Mouse (Mus musculus) forebrain, embryonic 14.5 days (tissue): ENCODE measurements at regions not wholly inside any gene's neighbourhood (a gene's known extent, or its start where the extent isn't known, plus 50 kb on each side); places are given as distances from the start of the nearest gene placed in this dataset.

Source experiments
- ATAC-seq: fragments of 200-750 bp; cut with Nextera tagmentation; 2 replicates; pipeline ENCODE4 v1.8.0; 2017; ENCODE audit warnings: mild to moderate bottlenecking, moderate library complexity
- DNase-seq: peaks from one replicate; pipeline ENCODE4 v3.0.0-alpha.2; 2015; ENCODE audit warnings: low spot score
- H3K27ac ChIP-seq: fragments of 300-500 bp; sonication (generic); 2 replicates; pipeline ENCODE4 v1.5.1; 2014; ENCODE audit warnings: low read depth, mild to moderate bottlenecking, control low read depth, low read length, moderate library complexity
- H3K27me3 ChIP-seq: fragments of 300-500 bp; sonication (generic); replicated peaks from 2 replicates; pipeline ENCODE4 v1.6.1; 2014; ENCODE audit warnings: low read length, control low read depth, mixed read lengths; ENCODE audit not compliant: control insufficient read depth, insufficient read depth
- H3K36me3 ChIP-seq: fragments of 300-500 bp; sonication (generic); 2 replicates; pipeline ENCODE4 v1.6.1; 2014; ENCODE audit warnings: low read length, control low read depth; ENCODE audit not compliant: control insufficient read depth, insufficient read depth
- H3K4me1 ChIP-seq: fragments of 300-500 bp; sonication (generic); 2 replicates; pipeline ENCODE4 v1.6.1; 2014; ENCODE audit warnings: antibody characterized with exemption, low read length, control low read depth; ENCODE audit not compliant: control insufficient read depth, insufficient read depth
- H3K4me2 ChIP-seq: fragments of 300-500 bp; sonication (generic); 2 replicates; pipeline ENCODE4 v1.6.1; 2014; ENCODE audit warnings: mild to moderate bottlenecking, control low read depth, low read length
- H3K4me3 ChIP-seq: fragments of 300-500 bp; sonication (generic); 2 replicates; pipeline ENCODE4 v1.5.1; 2014; ENCODE audit warnings: low read depth, low read length, control low read depth
- H3K9ac ChIP-seq: fragments of 300-500 bp; sonication (generic); 2 replicates; pipeline ENCODE4 v1.6.1; 2014; ENCODE audit warnings: mild to moderate bottlenecking, low read length, control low read depth, moderate library complexity
- H3K9me3 ChIP-seq: fragments of 300-500 bp; sonication (generic); replicated peaks from 2 replicates; pipeline ENCODE4 v1.6.1; 2016; ENCODE audit warnings: low read length, control low read depth, mixed read lengths; ENCODE audit not compliant: control insufficient read depth
- WGBS: fragments of 180-500 bp; shearing (Covaris S2); extraction: QIAGEN DNeasy Blood & Tissue Kit; methylation state at CpG from one replicate; pipeline ENCODE4 v1.1.7; 2014; 5-methylcytosine and 5-hydroxymethylcytosine counted together

DNA sequence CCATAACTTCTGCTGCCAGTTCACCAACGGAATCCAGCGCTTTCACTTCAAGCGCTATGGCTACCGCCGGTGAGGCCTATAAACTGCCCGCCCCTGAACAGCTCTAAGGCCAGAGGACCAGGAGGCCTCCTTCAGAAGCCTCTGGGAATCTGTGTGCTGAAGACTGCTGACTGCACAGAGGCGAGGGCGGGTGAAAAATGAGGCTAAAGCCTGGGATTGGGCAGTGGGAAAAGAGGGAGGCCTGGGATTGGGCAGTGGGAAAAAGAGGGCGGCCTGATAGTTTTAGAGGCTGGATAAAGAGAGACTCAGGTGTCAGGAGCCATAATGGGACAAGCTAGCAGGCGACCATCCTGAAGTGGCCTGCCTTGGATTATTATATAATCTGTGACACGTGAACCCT, 80.8 kb downstream of the Plekhb2 start:
- ATAC-seq, result no peak
- Histone ChIP-seq H3K4me1 (no peaks in the 10 kb centered on the region), H3K27ac (no peak overlapping the region), H3K27me3 (no peaks in the 10 kb centered on the region), H3K4me2 (no peak overlapping the region), H3K36me3 (no peaks in the 10 kb centered on the region), H3K9me3 (peaks cover 4% of the 10 kb centered on the region; the same call in 1 of the 2 replicates), H3K9ac (no peak overlapping the region), H3K4me3 (no peak overlapping the region)
- no peak for DNase-seq
- WGBS, result 91% methylated on average over 11 of the region's 11 CpGs

DNA sequence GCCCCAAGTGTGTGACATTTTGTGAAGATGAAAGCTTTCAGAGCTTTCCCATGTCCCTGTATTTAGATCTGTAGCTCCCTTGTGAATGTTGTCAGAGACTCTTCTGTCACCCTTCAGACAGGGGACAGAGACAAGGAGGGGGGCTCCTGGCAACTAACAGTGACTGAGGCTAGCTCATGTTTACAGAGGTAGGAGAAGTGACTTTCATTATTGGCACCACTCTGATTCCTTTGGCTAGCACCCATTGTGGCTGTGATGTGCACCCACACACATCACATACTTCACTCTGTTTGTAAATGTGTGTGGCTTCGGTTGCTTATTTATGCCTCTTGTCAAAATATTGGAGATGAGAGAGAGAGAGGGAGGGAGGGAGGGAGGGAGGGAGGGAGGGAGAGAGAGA, 93.4 kb downstream of the Plekhb2 start:
- no peak for ATAC-seq
- WGBS, result 77% methylated on average over 1 of the region's 1 CpGs

DNA sequence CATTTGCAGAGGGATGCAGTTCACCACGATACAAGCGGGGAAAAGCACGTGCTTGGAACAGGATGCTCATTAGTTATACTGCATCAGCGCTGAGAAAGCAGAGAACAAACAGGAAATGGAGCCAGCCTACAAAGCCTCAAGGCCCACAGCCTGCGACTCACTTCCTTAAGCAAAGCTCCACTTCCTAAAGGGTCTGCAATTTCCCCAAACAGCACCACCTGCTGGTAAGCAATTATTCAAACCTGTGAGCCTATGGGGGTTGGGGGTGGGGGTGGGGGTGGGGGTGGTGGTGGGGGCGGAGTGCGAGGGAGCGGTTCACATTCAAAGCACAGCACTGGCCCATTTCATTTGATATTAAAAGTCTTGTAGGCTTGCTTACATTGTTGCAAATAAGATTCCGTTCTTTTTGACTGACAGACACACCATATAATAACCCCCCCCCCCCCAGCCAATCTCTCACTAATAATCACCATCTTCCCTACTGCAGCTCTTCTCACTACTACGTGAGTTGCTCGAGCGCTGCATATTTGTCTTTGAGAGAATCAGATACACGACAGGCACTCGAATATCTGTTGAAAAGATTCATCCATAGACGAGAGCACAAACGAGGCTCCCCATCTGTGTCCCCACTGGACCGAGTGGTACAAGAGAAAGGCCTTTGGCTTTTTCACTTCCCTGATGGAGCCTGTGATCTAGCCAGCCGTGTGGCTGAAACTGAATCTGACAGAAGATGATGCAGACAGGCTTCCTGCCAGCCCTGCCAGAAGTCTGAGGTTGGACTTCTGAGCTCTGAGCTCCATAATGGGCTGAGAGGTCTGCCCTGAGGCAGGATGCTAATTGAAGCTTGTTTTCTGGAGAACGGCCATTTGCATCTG, 112.1 kb downstream of the Plekhb2 start:
- 69% methylated on average over 19 of the region's 19 CpGs for WGBS
- Histone ChIP-seq H3K4me2 (no peak overlapping the region), H3K4me1 (no peaks in the 10 kb centered on the region), H3K9ac (no peak overlapping the region), H3K27ac (peak overlapping the region; percentile 21; the same call in 1 of the 2 replicates), H3K9me3 (no peaks in the 10 kb centered on the region), H3K27me3 (no peaks in the 10 kb centered on the region), H3K36me3 (no peaks in the 10 kb centered on the region), H3K4me3 (no peak overlapping the region)
- 0 out of 2 replicates have a peak, but pooled peaks have one; percentile 34 for ATAC-seq
- peak; percentile 39 for DNase-seq

More for the DNA sequence above, 93.4 kb downstream of the Plekhb2 start:
- DNase-seq, result no peak
- no peak overlapping the region for H3K4me2 ChIP-seq
- H3K9ac ChIP-seq, result no peak overlapping the region
- no peaks in the 10 kb centered on the region for H3K27me3 ChIP-seq
- H3K4me3 ChIP-seq, result no peak overlapping the region
- H3K4me1 ChIP-seq, result no peaks in the 10 kb centered on the region
- H3K27ac ChIP-seq, result no peak overlapping the region
- H3K9me3 ChIP-seq, result no peaks in the 10 kb centered on the region
- H3K36me3 ChIP-seq, result no peaks in the 10 kb centered on the region

- no peaks in the 10 kb centered on the region for H3K9me3 ChIP-seq
- no peak overlapping the region for H3K4me3 ChIP-seq
- H3K27me3 ChIP-seq, result no peaks in the 10 kb centered on the region
- peak; percentile 37; the same call in 1 of the 2 replicates for ATAC-seq
- no peak overlapping the region for H3K9ac ChIP-seq
- no peaks in the 10 kb centered on the region for H3K36me3 ChIP-seq
- WGBS, result 74% methylated on average over 6 of the region's 6 CpGs
- H3K27ac ChIP-seq, result peak overlapping the region; percentile 21; the same call in 1 of the 2 replicates
- no peak for DNase-seq
- no peaks in the 10 kb centered on the region for H3K4me1 ChIP-seq
- H3K4me2 ChIP-seq, result no peak overlapping the region
Measured at GRCm38 (mm10) chr1:34962508-34962885, 112.7 kb downstream of the Plekhb2 start.

GRCm38 (mm10) chr1:34974801-34975200, 125.0 kb downstream of the Plekhb2 start:
- no peaks in the 10 kb centered on the region for H3K4me1 ChIP-seq
- no peak overlapping the region for H3K4me3 ChIP-seq
- WGBS, result 88% methylated on average over 6 of the region's 6 CpGs
- peaks cover under 1% of the 10 kb centered on the region; the same call in 1 of the 2 replicates for H3K9me3 ChIP-seq
- DNase-seq (no peak), ATAC-seq (no peak)
- H3K27ac ChIP-seq, result no peak overlapping the region
- no peaks in the 10 kb centered on the region for H3K36me3 ChIP-seq
- H3K4me2 ChIP-seq, result no peak overlapping the region
- H3K9ac ChIP-seq, result no peak overlapping the region
- no peaks in the 10 kb centered on the region for H3K27me3 ChIP-seq

- H3K4me3 ChIP-seq, result no peak overlapping the region
- H3K36me3 ChIP-seq, result no peaks in the 10 kb centered on the region
- WGBS, result 91% methylated on average over 10 of the region's 10 CpGs
- ATAC-seq (no peak), DNase-seq (no peak)
- H3K9me3 ChIP-seq, result peaks cover 4% of the 10 kb centered on the region; the same call in 1 of the 2 replicates
- H3K9ac ChIP-seq, result no peak overlapping the region
- no peak overlapping the region for H3K27ac ChIP-seq
- no peaks in the 10 kb centered on the region for H3K27me3 ChIP-seq
- H3K4me1 ChIP-seq, result no peaks in the 10 kb centered on the region
- no peak overlapping the region for H3K4me2 ChIP-seq
Measured at GRCm38 (mm10) chr1:34978156-34978555, 128.4 kb downstream of the Plekhb2 start.

GRCm38 (mm10) chr1:34979350-34979749, 129.6 kb downstream of the Plekhb2 start:
- H3K4me1 ChIP-seq, result no peaks in the 10 kb centered on the region
- H3K9ac ChIP-seq, result no peak overlapping the region
- no peaks in the 10 kb centered on the region for H3K27me3 ChIP-seq
- no peak overlapping the region for H3K27ac ChIP-seq
- 78% methylated on average over 3 of the region's 3 CpGs for WGBS
- H3K9me3 ChIP-seq, result peaks cover 4% of the 10 kb centered on the region; the same call in 1 of the 2 replicates
- ATAC-seq (no peak), DNase-seq (no peak)
- H3K36me3 ChIP-seq, result no peaks in the 10 kb centered on the region
- H3K4me3 ChIP-seq, result no peak overlapping the region
- H3K4me2 ChIP-seq, result no peak overlapping the region

DNA sequence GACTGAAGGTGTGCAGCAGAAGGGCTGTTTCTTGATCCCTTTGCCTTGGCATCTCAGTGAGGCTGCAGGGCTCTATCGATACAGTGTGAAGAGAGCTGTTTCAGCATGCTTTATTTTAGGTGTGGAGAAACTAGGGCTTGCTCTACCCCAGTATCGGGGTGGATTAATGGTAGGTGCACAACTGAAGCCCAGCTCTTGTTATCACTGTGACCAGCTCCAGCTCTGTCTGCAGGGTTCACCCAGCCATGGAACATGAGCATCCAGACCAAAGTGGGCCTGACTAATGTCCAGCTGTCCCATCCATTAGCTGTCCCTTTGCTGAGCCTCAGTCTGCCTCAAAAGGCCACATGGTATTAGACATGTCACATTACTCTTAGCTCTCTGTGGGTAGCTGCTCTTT, 132.2 kb downstream of the Plekhb2 start:
- Histone ChIP-seq H3K4me1 (no peaks in the 10 kb centered on the region), H3K4me3 (no peak overlapping the region), H3K9me3 (peaks cover 4% of the 10 kb centered on the region; the same call in 1 of the 2 replicates), H3K4me2 (no peak overlapping the region), H3K27me3 (no peaks in the 10 kb centered on the region), H3K9ac (no peak overlapping the region), H3K27ac (no peak overlapping the region), H3K36me3 (no peaks in the 10 kb centered on the region)
- ATAC-seq, result no peak
- DNase-seq, result no peak
- 88% methylated on average over 2 of the region's 2 CpGs for WGBS

DNA sequence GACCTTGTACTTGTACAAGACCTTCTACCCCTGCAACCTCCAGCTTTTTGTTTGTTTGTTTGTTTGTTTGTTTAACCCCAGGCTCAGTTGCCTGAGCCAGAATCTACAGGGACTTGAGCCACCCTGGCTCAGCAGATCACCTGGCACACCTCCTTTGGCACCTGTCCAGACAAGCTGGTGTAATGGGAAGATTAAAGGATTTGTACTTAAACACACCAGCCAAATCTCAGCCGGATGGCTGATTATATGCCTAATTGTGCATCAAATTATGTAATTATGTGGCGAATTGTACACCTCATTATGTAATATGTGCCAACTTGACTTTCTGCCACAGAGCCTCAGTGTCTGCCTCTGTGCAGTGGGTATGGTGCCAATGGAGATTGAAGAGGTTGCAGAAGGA, 133.2 kb downstream of the Plekhb2 start:
- Histone ChIP-seq H3K9ac (no peak overlapping the region), H3K9me3 (peaks cover 4% of the 10 kb centered on the region; the same call in 1 of the 2 replicates), H3K4me2 (no peak overlapping the region), H3K4me1 (no peaks in the 10 kb centered on the region), H3K27ac (no peak overlapping the region), H3K4me3 (no peak overlapping the region), H3K27me3 (no peaks in the 10 kb centered on the region), H3K36me3 (no peaks in the 10 kb centered on the region)
- ATAC-seq, result no peak
- WGBS, result 24% methylated on average over 2 of the region's 2 CpGs
- peak; percentile 59 for DNase-seq
